Mouse (Mus musculus): Measurements from ENCODE around the gene Rhebl1.

The Rhebl1 gene

GRCm38 (mm10) chr15:98851229-98851818, 43.0 kb downstream of the Rhebl1 start:
- no peak for DNase-seq (ENCODE audit: low read depth)

- DNase-seq (ENCODE audit: low read depth), result no peak
These were observed 43.7 kb downstream of the Rhebl1 start for GRCm38 (mm10) chr15:98850668-98851067.

GRCm38 (mm10) chr15:98849956-98850600, 44.3 kb downstream of the Rhebl1 start:
- no peak for DNase-seq (ENCODE audit: low read depth)

DNA sequence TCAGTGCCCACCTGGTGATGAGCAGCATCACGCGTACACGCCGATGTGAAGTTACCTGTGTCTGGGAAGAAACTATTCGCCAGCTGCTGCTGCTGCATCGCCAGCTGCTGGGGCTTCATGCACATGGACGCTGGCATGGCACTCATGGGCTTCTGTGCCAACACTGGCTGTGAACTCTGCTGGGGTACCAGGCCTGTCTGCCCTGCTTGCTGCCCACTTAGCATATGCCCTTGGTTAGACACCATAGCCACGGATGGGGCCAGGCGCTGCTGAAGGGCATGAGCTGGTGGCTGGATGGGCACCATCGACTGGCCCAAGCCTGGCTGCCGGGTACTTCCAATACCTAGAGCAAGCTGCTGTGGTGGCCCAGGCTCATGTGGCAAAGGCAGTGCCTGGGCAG, 45.2 kb downstream of the Rhebl1 start:
- no peak for DNase-seq (ENCODE audit: low read depth)

GRCm38 (mm10) chr15:98846140-98846539, 48.2 kb downstream of the Rhebl1 start:
- no peak for DNase-seq (ENCODE audit: low read depth)

- no peak for DNase-seq (ENCODE audit: low read depth)
These were observed 49.2 kb downstream of the Rhebl1 start for GRCm38 (mm10) chr15:98845149-98845548.

- DNase-seq (ENCODE audit: low read depth), result no peak
These were observed 50.6 kb downstream of the Rhebl1 start for GRCm38 (mm10) chr15:98843595-98844223.

GRCm38 (mm10) chr15:98839671-98840585, 54.4 kb downstream of the Rhebl1 start:
- no peak for DNase-seq (ENCODE audit: low read depth)

DNA sequence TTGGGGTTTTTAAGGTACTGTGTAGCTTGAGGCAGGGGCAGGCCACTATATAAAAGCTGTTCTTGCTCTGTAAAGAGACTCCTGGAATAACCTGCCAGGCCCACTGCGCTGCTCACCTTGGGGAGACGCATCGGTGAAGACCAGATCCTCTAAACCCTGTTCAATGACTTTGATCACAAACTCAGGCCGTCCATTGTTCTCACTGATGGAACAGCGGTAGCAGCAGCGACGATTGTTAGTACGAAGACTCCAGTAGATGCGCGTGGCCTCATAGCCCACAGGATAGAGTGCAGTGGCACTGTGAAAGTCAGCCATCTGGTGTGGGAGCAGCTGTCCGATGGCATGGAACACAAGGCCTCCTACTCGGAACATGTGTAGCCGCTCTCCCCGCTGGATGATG, 55.2 kb downstream of the Rhebl1 start:
- DNase-seq (ENCODE audit: low read depth), result no peak

DNA sequence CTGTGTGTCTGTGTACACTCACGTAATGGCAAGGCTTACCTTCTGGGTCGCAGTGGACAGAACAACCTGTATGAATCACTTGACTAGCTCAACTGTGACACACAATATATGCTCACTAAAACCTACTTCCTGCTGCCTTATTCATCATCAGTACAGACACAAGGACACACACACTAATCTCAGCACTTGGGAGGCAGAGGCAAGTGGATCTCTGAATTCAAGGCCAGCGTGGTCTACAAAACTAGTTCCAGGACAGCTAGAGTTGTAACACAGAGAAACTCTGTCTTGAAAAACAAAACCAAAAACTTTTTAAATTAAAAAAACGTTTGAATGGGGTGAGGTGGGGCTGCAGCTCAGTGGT, 56.6 kb downstream of the Rhebl1 start:
- DNase-seq (ENCODE audit: low read depth), result no peak

DNA sequence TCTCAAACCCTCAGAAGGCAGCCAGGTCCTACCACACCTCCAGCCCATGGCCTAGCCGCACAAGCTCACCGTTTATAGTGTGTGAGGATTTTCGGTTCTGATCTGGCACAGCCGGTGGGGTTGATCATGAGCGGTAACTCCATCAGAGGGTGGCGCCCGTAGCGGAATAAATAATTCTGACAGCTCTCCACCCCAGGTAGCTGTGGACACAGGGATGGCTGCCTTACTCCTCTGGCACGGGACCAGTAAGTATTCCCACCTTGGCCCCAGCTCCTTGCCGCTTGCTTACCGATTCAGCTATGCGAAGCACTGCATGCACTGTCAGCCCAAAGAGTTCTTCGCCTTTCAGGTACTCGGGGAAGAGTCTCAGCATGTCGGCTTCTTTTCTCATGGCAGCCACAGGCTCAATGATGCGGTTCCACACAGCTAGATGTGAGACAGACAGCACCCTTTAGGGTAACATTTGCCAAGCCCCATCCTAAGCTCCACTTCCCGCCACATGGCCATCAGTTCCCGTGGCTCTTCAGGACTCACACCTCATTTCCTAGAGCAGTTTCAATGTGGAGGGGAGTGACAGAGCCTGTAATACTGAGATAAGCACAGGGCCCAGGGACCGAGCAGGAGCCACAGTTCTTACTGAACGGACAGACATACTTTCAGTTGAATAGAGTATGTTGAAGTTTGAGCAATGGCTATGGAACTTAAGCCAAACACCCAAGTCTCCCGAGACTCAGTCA, 57.2 kb downstream of the Rhebl1 start:
- DNase-seq (ENCODE audit: low read depth), result no peak

DNA sequence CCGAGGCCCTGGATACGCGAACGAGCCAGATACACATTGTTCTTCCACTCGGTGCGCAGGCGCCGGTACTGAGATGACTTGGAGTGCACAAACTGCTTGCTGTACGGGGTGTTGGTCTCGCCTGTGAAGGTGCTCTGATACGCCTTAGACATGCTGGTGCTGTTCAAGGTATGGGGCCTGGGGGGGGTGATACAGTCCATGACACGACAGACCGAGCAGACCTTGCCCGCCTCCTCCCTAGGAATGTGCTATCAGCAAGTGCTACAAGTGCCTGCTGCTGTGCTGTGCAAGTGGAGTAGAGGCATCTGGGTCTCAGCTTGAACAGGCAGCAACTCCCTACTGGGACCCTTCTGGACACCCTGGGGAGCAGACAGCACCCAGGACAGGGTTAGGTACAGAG, 59.0 kb downstream of the Rhebl1 start:
- no peak for DNase-seq (ENCODE audit: low read depth)

DNA sequence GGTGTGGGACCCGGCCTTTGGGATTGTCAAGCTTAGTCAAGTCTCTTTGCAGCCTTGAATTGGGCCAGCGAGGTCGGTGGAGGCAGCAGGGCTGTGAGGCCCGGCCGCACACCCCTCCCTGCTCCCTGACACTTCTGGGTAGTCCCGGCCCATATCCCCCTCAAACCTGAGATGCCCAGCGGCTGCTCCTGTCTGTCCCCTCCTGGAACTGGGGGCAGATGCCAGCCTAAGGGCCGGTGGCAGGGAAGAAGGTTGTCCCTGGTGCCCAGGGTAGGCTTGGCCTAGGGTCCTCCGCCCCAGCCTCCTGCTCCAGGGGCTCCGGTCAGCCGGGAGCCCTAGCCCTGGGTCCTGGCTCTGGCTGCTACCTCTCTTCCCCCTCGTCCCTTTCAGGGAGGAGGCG, 60.3 kb downstream of the Rhebl1 start:
- no peak for DNase-seq (ENCODE audit: low read depth)

GRCm38 (mm10) chr15:98833281-98833680, 61.1 kb downstream of the Rhebl1 start:
- DNase-seq (ENCODE audit: low read depth), result no peak

DNA sequence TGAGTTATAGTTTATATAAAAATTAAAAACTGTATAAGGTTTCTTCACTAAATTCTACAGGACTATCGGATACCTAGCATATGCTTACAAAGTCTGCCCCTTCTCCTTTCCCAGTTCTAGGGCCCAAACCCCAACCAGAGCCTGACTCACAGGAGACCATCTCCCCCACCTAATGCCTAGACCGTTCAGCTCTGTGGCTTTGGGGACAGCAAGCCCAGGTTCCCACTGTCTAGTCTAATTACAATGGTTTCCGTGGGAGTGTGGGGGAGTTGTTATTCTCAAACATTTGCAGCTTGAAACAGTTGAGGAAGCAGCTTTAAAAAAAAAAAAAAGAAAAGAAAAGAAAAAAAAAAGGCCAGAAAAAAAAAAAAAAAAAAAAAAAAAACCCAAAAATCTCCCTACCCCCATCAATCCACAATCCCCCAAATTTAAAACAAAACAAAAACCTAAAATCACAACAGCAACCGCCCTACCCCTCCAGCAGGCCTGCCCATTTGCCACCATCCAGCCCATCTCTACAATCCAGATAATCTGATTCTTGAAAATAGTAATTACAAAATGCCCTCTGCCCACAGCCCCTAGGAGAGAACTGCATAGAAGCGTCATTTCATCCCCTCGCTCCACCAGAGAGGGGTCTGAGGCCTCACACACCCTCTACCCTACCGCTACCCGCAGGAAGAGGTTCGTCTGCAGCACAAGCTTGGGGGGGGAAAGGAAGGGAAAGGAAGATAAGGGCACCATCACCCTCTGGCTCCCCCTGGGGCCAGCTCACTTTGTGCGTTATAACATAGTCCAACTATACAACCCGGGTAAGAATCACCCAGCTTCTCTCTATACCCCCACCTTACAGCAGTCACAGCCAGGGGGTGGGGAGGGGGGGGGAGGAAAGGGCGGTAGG, 61.9 kb downstream of the Rhebl1 start:
- peak; percentile 49 for DNase-seq (ENCODE audit: low read depth)

DNA sequence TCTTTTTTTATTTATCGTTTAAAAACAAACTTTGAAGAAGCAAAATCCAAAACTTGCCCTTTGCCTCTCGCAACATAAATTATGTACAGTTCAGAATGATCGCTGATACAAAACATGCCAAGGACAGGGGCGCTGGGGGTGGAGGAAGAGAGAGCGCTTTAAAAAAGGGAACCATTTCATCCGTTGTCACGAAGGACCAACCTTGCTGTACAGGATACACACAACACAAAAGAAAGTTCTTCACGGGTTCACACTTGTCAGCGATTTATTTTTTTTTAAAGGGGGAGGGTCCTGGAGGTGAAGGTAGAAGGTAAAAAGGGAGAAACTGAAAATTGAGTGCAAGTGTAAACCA, 62.7 kb downstream of the Rhebl1 start:
- no peak for DNase-seq (ENCODE audit: low read depth)

DNA sequence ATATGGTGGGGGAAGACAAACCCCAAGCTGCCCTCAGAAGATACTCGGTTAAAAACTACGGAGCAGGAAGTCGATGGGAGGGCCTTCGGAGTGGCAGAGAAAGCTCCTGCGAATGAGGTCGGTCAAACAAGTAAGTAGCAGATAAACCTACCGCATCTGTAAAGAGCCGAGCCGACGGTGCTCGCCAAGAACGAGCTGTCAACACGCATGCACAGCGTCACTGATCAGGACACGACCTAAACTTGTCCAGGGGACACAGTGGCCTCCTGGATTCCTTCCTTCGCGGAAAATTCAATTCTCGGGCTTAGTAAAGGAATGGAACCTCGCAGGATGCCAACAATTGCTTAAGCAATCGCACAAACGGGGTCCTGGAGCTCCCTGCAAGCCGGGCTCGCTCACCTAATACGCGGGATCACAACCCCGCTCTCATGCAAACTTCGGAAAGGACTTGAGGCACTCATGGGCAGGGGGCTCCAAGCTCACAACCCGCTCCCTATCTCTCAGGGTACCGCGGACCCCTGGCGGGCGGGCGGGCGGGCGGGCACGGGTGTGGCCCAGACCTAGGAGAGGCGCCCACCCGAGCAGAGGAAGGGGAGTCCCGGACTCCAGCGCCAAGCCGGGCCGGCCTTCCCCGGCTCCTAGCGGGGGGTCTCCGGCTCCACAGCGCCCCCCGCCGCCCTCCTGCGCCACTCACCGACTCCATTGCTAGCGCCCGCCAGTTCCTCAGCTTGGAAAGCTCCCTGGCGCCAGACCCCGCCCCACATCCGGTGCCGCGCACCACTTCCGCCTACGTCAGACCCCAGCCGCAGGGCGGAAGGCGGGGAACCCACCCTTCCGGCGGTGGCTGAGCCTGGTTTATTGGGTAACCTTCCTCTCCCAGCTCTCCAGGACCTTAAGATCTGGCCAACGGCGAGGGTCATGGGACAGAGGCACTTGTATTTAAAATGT, 63.3 kb downstream of the Rhebl1 start, which contains the start of gene Prkag1:
Gene Prkag1 (minus strand): TSS at position 786 of the 948 bp plus-strand sequence.
- peak; percentile 98 for DNase-seq (ENCODE audit: low read depth)
